Mouse (Mus musculus): ENCODE measurements around the gene Tsc22d1.

The Tsc22d1 gene

GRCm38 (mm10) chr14:76428855-76429254 lies 14.1 kb downstream of the Tsc22d1 start:
- in situ Hi-C loops (cut with MboI; ENCODE audit: low pct_unique_long_range_greater_than_20kb in 1 of 2, low sequenced_read_pairs in 2 of 2, unreplicated experiment in 1 of 2) = loop anchor here in 1 of 2 experiments (5.0 kb wide), 1 partner anchor 182 kb away; no protein-coding TSS in a partner anchor

GRCm38 (mm10) chr14:76431918-76432317 lies 17.2 kb downstream of the Tsc22d1 start:
- in situ Hi-C loops (cut with MboI; ENCODE audit: low pct_unique_long_range_greater_than_20kb in 1 of 2, low sequenced_read_pairs in 2 of 2, unreplicated experiment in 1 of 2) = no loop called here

GRCm38 (mm10) chr14:76432369-76432768 lies 17.6 kb downstream of the Tsc22d1 start:
- in situ Hi-C loops (cut with MboI; ENCODE audit: low pct_unique_long_range_greater_than_20kb in 1 of 2, low sequenced_read_pairs in 2 of 2, unreplicated experiment in 1 of 2) = no loop called here

- in situ Hi-C loops (cut with MboI; ENCODE audit: low pct_unique_long_range_greater_than_20kb in 1 of 2, low sequenced_read_pairs in 2 of 2, unreplicated experiment in 1 of 2) = no loop called here
Observed at GRCm38 (mm10) chr14:76432816-76433215, 18.1 kb downstream of the Tsc22d1 start.

GRCm38 (mm10) chr14:76442160-76442559 lies 27.4 kb downstream of the Tsc22d1 start:
- in situ Hi-C loops (cut with MboI; ENCODE audit: low pct_unique_long_range_greater_than_20kb in 1 of 2, low sequenced_read_pairs in 2 of 2, unreplicated experiment in 1 of 2) = no loop called here

GRCm38 (mm10) chr14:76448987-76449386 lies 34.2 kb downstream of the Tsc22d1 start:
- in situ Hi-C loops (cut with MboI; ENCODE audit: low pct_unique_long_range_greater_than_20kb in 1 of 2, low sequenced_read_pairs in 2 of 2, unreplicated experiment in 1 of 2) = no loop called here

GRCm38 (mm10) chr14:76451011-76451410 lies 36.2 kb downstream of the Tsc22d1 start:
- in situ Hi-C loops (cut with MboI; ENCODE audit: low pct_unique_long_range_greater_than_20kb in 1 of 2, low sequenced_read_pairs in 2 of 2, unreplicated experiment in 1 of 2) = loop anchor here (25.0 kb wide), 2 partner anchors 564 to 589 kb away; no protein-coding TSS in a partner anchor

GRCm38 (mm10) chr14:76452751-76453360 lies 38.1 kb downstream of the Tsc22d1 start:
- in situ Hi-C loops (cut with MboI; ENCODE audit: low pct_unique_long_range_greater_than_20kb in 1 of 2, low sequenced_read_pairs in 2 of 2, unreplicated experiment in 1 of 2) = loop anchor here (25.0 kb wide), 2 partner anchors 566 to 591 kb away; no protein-coding TSS in a partner anchor

GRCm38 (mm10) chr14:76454673-76455072 lies 39.9 kb downstream of the Tsc22d1 start:
- in situ Hi-C loops (cut with MboI; ENCODE audit: low pct_unique_long_range_greater_than_20kb in 1 of 2, low sequenced_read_pairs in 2 of 2, unreplicated experiment in 1 of 2) = loop anchor here (25.0 kb wide), 2 partner anchors 567 to 592 kb away; no protein-coding TSS in a partner anchor

- in situ Hi-C loops (cut with MboI; ENCODE audit: low pct_unique_long_range_greater_than_20kb in 1 of 2, low sequenced_read_pairs in 2 of 2, unreplicated experiment in 1 of 2) = loop anchor here (25.0 kb wide), 2 partner anchors 568 to 593 kb away; no protein-coding TSS in a partner anchor
Observed at GRCm38 (mm10) chr14:76455159-76455558, 40.4 kb downstream of the Tsc22d1 start.

- in situ Hi-C loops (cut with MboI; ENCODE audit: low pct_unique_long_range_greater_than_20kb in 1 of 2, low sequenced_read_pairs in 2 of 2, unreplicated experiment in 1 of 2) = loop anchor here (25.0 kb wide), 2 partner anchors 570 to 595 kb away; no protein-coding TSS in a partner anchor
Observed at GRCm38 (mm10) chr14:76457696-76458095, 42.9 kb downstream of the Tsc22d1 start.

- in situ Hi-C loops (cut with MboI; ENCODE audit: low pct_unique_long_range_greater_than_20kb in 1 of 2, low sequenced_read_pairs in 2 of 2, unreplicated experiment in 1 of 2) = loop anchor here (10.0 to 25.0 kb wide), 3 partner anchors 285 to 598 kb away; no protein-coding TSS in a partner anchor
Observed at GRCm38 (mm10) chr14:76460181-76460580, 45.4 kb downstream of the Tsc22d1 start.

- in situ Hi-C loops (cut with MboI; ENCODE audit: low pct_unique_long_range_greater_than_20kb in 1 of 2, low sequenced_read_pairs in 2 of 2, unreplicated experiment in 1 of 2) = loop anchor here (10.0 to 25.0 kb wide), 3 partner anchors 286 to 599 kb away; no protein-coding TSS in a partner anchor
Observed at GRCm38 (mm10) chr14:76461182-76461775, 46.5 kb downstream of the Tsc22d1 start.

GRCm38 (mm10) chr14:76463414-76464098 lies 48.8 kb downstream of the Tsc22d1 start:
- in situ Hi-C loops (cut with MboI; ENCODE audit: low pct_unique_long_range_greater_than_20kb in 1 of 2, low sequenced_read_pairs in 2 of 2, unreplicated experiment in 1 of 2) = loop anchor here (10.0 to 25.0 kb wide), 3 partner anchors 289 to 601 kb away; no protein-coding TSS in a partner anchor

- in situ Hi-C loops (cut with MboI; ENCODE audit: low pct_unique_long_range_greater_than_20kb in 1 of 2, low sequenced_read_pairs in 2 of 2, unreplicated experiment in 1 of 2) = loop anchor here (10.0 to 25.0 kb wide), 3 partner anchors 290 to 603 kb away; no protein-coding TSS in a partner anchor
Observed at GRCm38 (mm10) chr14:76464967-76465366, 50.2 kb downstream of the Tsc22d1 start.

- in situ Hi-C loops (cut with MboI; ENCODE audit: low pct_unique_long_range_greater_than_20kb in 1 of 2, low sequenced_read_pairs in 2 of 2, unreplicated experiment in 1 of 2) = loop anchor here (10.0 to 25.0 kb wide), 3 partner anchors 292 to 604 kb away; no protein-coding TSS in a partner anchor
Observed at GRCm38 (mm10) chr14:76466641-76467323, 52.0 kb downstream of the Tsc22d1 start.

GRCm38 (mm10) chr14:76467932-76468331 lies 53.2 kb downstream of the Tsc22d1 start:
- in situ Hi-C loops (cut with MboI; ENCODE audit: low pct_unique_long_range_greater_than_20kb in 1 of 2, low sequenced_read_pairs in 2 of 2, unreplicated experiment in 1 of 2) = loop anchor here (10.0 to 25.0 kb wide), 3 partner anchors 293 to 606 kb away; no protein-coding TSS in a partner anchor

- in situ Hi-C loops (cut with MboI; ENCODE audit: low pct_unique_long_range_greater_than_20kb in 1 of 2, low sequenced_read_pairs in 2 of 2, unreplicated experiment in 1 of 2) = loop anchor here (25.0 kb wide), 2 partner anchors 584 to 609 kb away; no protein-coding TSS in a partner anchor
Observed at GRCm38 (mm10) chr14:76471301-76471700, 56.5 kb downstream of the Tsc22d1 start.

All from mouse embryonic stem cell (cell line).